Mouse (Mus musculus): ENCODE results near the gene Lcmt2.

DNA sequence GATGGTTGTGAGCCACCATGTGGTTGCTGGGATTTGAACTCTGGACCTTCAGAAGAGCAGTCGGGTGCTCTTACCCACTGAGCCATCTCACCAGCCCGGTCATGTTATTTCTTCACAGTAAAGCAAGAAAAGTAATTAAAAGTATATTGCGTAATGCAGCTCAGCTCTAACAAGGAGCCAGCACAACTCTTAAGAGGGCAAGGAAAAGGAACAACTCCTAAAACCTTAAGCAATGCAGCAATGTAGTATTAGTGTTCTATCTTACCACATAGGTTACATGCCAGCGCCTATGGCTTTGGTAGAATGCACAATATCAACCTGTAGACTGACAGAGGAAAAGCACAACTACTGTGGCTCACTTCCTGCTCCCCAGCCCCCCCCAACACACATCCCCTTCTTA, 3.1 kb downstream of the Lcmt2 start:
- TF ChIP-seq CTCF (IDR thresholded peaks at IDR 0.05; ENCODE audit: low read depth) (no peak), EP300 (IDR thresholded peaks at IDR 0.05; ENCODE audit: low read depth) (no peak)

Measured in heart, postnatal 0 days (tissue).